Mouse (Mus musculus) small intestine, adult 10 weeks (tissue): ENCODE data around the gene Grsf1. TPM values are rescaled to one million over a fixed set of nuclear protein-coding genes. Genes with fewer than 3 reads are reported as not detected.

ENCODE experiments used
- polyA plus RNA-seq: library from polyadenylated mRNA; stranded (reverse); fragments of 350-450 nt; fragmentation: Illumina TruSeq; extraction: RNeasy Lipid Tissue Mini Kit (QIAGEN cat#74804); gene quantifications from one replicate; pipeline ENCODE4 v1.2.3, GENCODE M21; 2014; ENCODE audit warnings: low replicate concordance

The Grsf1 gene
- polyA plus RNA-seq, result 176 TPM

GRCm38 (mm10) chr5:88675443-88676387 lies at the start of gene Grsf1:
Gene Grsf1 (minus strand): TSS chr5:88676171.

GRCm38 (mm10) chr5:88720116-88721002 lies 44.4 kb upstream of the Grsf1 start, which contains the start of gene Mob1b:
Gene Mob1b (plus strand): TSS chr5:88720855.

Other genes starting within 250 kb of the Grsf1 start
- not detected for gene Ambn, start 220.2 kb downstream of the Grsf1 start, polyA plus RNA-seq
- gene Enam, start 188.2 kb downstream of the Grsf1 start, polyA plus RNA-seq, result 0.07 TPM
- gene Jchain, start 148.3 kb downstream of the Grsf1 start, polyA plus RNA-seq, result 1,623 TPM
- gene Utp3, start 121.7 kb downstream of the Grsf1 start, polyA plus RNA-seq, result 48.4 TPM
- gene Rufy3, start 111.1 kb downstream of the Grsf1 start, polyA plus RNA-seq, result 71.3 TPM
- 105 TPM for gene Mob1b, start 44.7 kb upstream of the Grsf1 start, polyA plus RNA-seq
- 25.4 TPM for gene Dck, start 88.8 kb upstream of the Grsf1 start, polyA plus RNA-seq
- gene Slc4a4, start 210.6 kb upstream of the Grsf1 start, polyA plus RNA-seq, result 47.6 TPM